9 mouse cellular contexts compared by ENCODE assay signal in the genomic region with DNA sequence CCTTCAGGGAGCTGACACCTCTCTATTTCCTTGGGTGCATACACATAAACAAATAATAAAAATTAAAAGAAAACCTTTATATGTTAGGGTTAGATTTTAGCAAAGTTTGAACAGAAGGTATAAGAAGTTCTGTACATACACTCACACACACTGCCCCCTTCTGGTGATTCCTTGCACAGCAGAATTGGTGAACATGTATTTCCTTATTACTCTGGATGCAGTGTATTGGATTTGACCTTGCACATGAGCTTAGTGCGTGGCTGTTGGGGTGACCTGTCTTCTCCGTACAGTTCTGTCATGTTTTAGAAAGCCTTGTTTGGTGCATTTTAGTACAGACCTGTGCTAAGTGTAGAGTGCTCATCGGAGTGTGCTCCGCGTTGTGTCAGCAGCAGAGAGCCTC. TPM values are rescaled to one million over a fixed set of nuclear protein-coding genes. Genes with fewer than 3 reads are reported as not detected.
DNase-seq lines count a peak whose midpoint lies in the region; ATAC-seq and TF ChIP-seq lines count a peak whose summit lies in the region.
"Had no signal": no experiment of that assay in that cellular context is flagged by ENCODE, and none has a peak within 500 bp of the region (broad histone marks: within the 10 kb centered on the region; RNA-seq: fewer than 3 reads in every experiment).

No protein-coding gene starts in this region.

- H3K4me2 ChIP-seq in midbrain, embryonic 15.5 days, result no peak overlapping the region
- no peak overlapping the region for H3K4me2 ChIP-seq in midbrain, embryonic 11.5 days

- H3K4me3 ChIP-seq in midbrain, embryonic 10.5 days, result no peak overlapping the region
- H3K4me3 ChIP-seq in midbrain, embryonic 15.5 days, result no peak overlapping the region
- no peak overlapping the region for H3K4me3 ChIP-seq in midbrain, embryonic 11.5 days (ENCODE audit: low read depth, low read length)
- H3K4me3 ChIP-seq: megakaryocyte, embryonic 14.5 days had no signal

- no peak overlapping the region for H3K27ac ChIP-seq in midbrain, embryonic 10.5 days (replicated peaks)
- no peak overlapping the region for H3K27ac ChIP-seq in midbrain, embryonic 15.5 days
- no peak overlapping the region for H3K27ac ChIP-seq in midbrain, embryonic 11.5 days (ENCODE audit: low read depth, low read length)

- no peak overlapping the region for H3K9ac ChIP-seq in midbrain, embryonic 15.5 days
- no peak overlapping the region for H3K9ac ChIP-seq in midbrain, embryonic 11.5 days (ENCODE audit: low read length)

- H3K9me3 ChIP-seq in midbrain, embryonic 10.5 days (replicated peaks), result no peaks in the 10 kb centered on the region
- H3K9me3 ChIP-seq in midbrain, embryonic 15.5 days, result no peaks in the 10 kb centered on the region
- H3K9me3 ChIP-seq in midbrain, embryonic 11.5 days (ENCODE audit: control insufficient read depth, low read length), result no peaks in the 10 kb centered on the region
- H3K9me3 ChIP-seq: megakaryocyte, embryonic 14.5 days had no signal

- ATAC-seq in midbrain, embryonic 15.5 days (replicated peaks), result no peak
- ATAC-seq in Patski, result no peak
- ATAC-seq in midbrain, embryonic 11.5 days (ENCODE audit: low FRiP score), result 0 out of 2 replicates have a peak, but pooled peaks have one; percentile 14

- CTCF ChIA-PET in Patski (lab: Charles Lee), result interaction anchor here (0.8 to 9.6 kb wide), 12 partner anchors 9 to 569 kb away, joined by 3 to 86 read pairs (median 4); no protein-coding TSS in a partner anchor

- peak; percentile 60 for DNase-seq in midbrain, embryonic 10.5 days (ENCODE audit: low spot score)
- no peak for DNase-seq in Patski (ENCODE audit: low read depth, low spot score)
- DNase-seq in cerebellum, adult 8-10 months, result peak; percentile 45
- peak; percentile 32 for DNase-seq in heart, adult 8-10 months (ENCODE audit: low spot score)
- DNase-seq in kidney, postnatal 14 days, result peak; percentile 51
- peak; percentile 96 for DNase-seq in midbrain, embryonic 11.5 days (ENCODE audit: low spot score, missing footprints)
- peak; percentile 79 for DNase-seq in thymus, postnatal 4 days

- peak; percentile 79 for TF ChIP-seq CTCF in Patski (IDR thresholded peaks at IDR 0.05)

- WGBS in midbrain, embryonic 10.5 days, result 93% methylated on average over 5 of the region's 5 CpGs
- WGBS in midbrain, embryonic 15.5 days, result 88% methylated on average over 5 of the region's 5 CpGs
- 93% methylated on average over 5 of the region's 5 CpGs for WGBS in midbrain, embryonic 11.5 days

- peaks cover 31% of the 10 kb centered on the region for H3K4me1 ChIP-seq in midbrain, embryonic 10.5 days
- H3K4me1 ChIP-seq in midbrain, embryonic 15.5 days, result peaks cover 24% of the 10 kb centered on the region
- peaks cover 13% of the 10 kb centered on the region for H3K4me1 ChIP-seq in midbrain, embryonic 11.5 days (ENCODE audit: control insufficient read depth, insufficient read depth, low read length)
- H3K4me1 ChIP-seq: megakaryocyte, embryonic 14.5 days had no signal

- POLR2A ChIA-PET in Patski (lab: Charles Lee), result no interaction called here

- peaks cover 16% of the 10 kb centered on the region; the same call in 1 of the 2 replicates for H3K36me3 ChIP-seq in midbrain, embryonic 10.5 days
- H3K36me3 ChIP-seq in midbrain, embryonic 15.5 days (replicated peaks), result no peaks in the 10 kb centered on the region
- no peaks in the 10 kb centered on the region for H3K36me3 ChIP-seq in midbrain, embryonic 11.5 days (ENCODE audit: control insufficient read depth, insufficient read depth, low read length)

- H3K27me3 ChIP-seq in midbrain, embryonic 10.5 days (ENCODE audit: low read depth, poor library complexity, severe bottlenecking), result no peaks in the 10 kb centered on the region
- H3K27me3 ChIP-seq in midbrain, embryonic 15.5 days (replicated peaks), result no peaks in the 10 kb centered on the region
- no peaks in the 10 kb centered on the region for H3K27me3 ChIP-seq in Patski
- H3K27me3 ChIP-seq in midbrain, embryonic 11.5 days (ENCODE audit: control insufficient read depth, insufficient read depth, low read length), result no peaks in the 10 kb centered on the region
- H3K27me3 ChIP-seq: megakaryocyte, embryonic 14.5 days had no signal

- in situ Hi-C loops in Patski (cut with MboI; ENCODE audit: low pct_unique_long_range_greater_than_20kb), result no loop called here

RNA-seq across cellular contexts. Expression of a gene that starts 19.5 kb away (rescaled TPM):
- polyA plus RNA-seq in midbrain, embryonic 10.5 days (2016; fragmentation: Nextera tagmentation; extraction: Ambion mirVana), result 45.9 and 50.7 TPM in 2 replicates
- polyA plus RNA-seq in midbrain, embryonic 15.5 days (2015; fragmentation: Nextera tagmentation; extraction: Ambion mirVana), result 38.2 and 42.1 TPM in 2 replicates
- polyA plus RNA-seq in Patski (2021), result 72.9 TPM
- total RNA-seq in heart, adult 8-10 months (2022), result 10 to 100 TPM; 18.2 to 29.2 (median 24.8) TPM
- polyA plus RNA-seq in midbrain, embryonic 11.5 days (2014; fragmentation: Nextera tagmentation; extraction: Ambion mirVana), result 56.9 and 57.2 TPM in 2 replicates
